Mouse (Mus musculus) liver, embryonic 16.5 days (tissue): Measurements from ENCODE around the gene Slmap. TPM values are rescaled to one million over a fixed set of nuclear protein-coding genes. Genes with fewer than 3 reads are reported as not detected.
"Not testable (repeated sequence)": the region's sequence is repeated elsewhere in the genome, so short reads cannot be mapped to it uniquely, and the experiment has no call there.

Source experiments
- ATAC-seq: fragments of 200-750 bp; cut with Nextera tagmentation; 2 replicates; pipeline ENCODE4 v1.8.0; 2017; ENCODE audit warnings: low read depth, mild to moderate bottlenecking, moderate number of reproducible peaks, moderate library complexity
- H3K27ac ChIP-seq: fragments of 300-500 bp; sonication (generic); 2 replicates; pipeline ENCODE4 v1.5.1; 2014; ENCODE audit warnings: mild to moderate bottlenecking, low read length
- H3K27me3 ChIP-seq: fragments of 300-500 bp; sonication (generic); 2 replicates; pipeline ENCODE4 v1.6.1; 2014; ENCODE audit warnings: low read depth, low read length, mixed read lengths; ENCODE audit not compliant: control insufficient read depth, insufficient read depth
- H3K36me3 ChIP-seq: fragments of 300-500 bp; sonication (generic); 2 replicates; pipeline ENCODE4 v1.6.1; 2014; ENCODE audit warnings: mild to moderate bottlenecking; ENCODE audit not compliant: control insufficient read depth, insufficient read depth
- H3K4me1 ChIP-seq: fragments of 300-500 bp; sonication (generic); 2 replicates; pipeline ENCODE4 v1.6.1; 2014; ENCODE audit warnings: low read depth, low read length, mixed read lengths; ENCODE audit not compliant: control insufficient read depth
- H3K4me2 ChIP-seq: fragments of 300-500 bp; sonication (generic); 2 replicates; pipeline ENCODE4 v1.6.1; 2014; ENCODE audit warnings: low read depth, low read length, mixed read lengths
- H3K4me3 ChIP-seq: fragments of 300-500 bp; sonication (generic); 2 replicates; pipeline ENCODE4 v1.5.1; 2014; ENCODE audit warnings: low read depth, mild to moderate bottlenecking, low read length
- H3K9ac ChIP-seq: fragments of 300-500 bp; sonication (generic); 2 replicates; pipeline ENCODE4 v1.6.1; 2014; ENCODE audit warnings: low read depth, low read length
- H3K9me3 ChIP-seq: fragments of 300-500 bp; sonication (generic); replicated peaks from 2 replicates; pipeline ENCODE4 v1.6.1; 2016; ENCODE audit warnings: low read length; ENCODE audit not compliant: control insufficient read depth
- WGBS: fragments of 180-500 bp; shearing (Covaris S2); extraction: QIAGEN DNeasy Blood & Tissue Kit; methylation state at CpG from one replicate; pipeline ENCODE4 v1.1.7; 2014; ENCODE audit not compliant: insufficient replicate concordance; 5-methylcytosine and 5-hydroxymethylcytosine counted together
- polyA plus RNA-seq: library from polyadenylated mRNA; unstranded; fragments of >200 nt; fragmentation: Nextera tagmentation; extraction: Ambion mirVana; gene quantifications from 2 replicates; pipeline ENCODE4 v1.2.1, GENCODE M21; 2015

Gene Slmap
- polyA plus RNA-seq, 1 experiment from 2014 or later = 7.5 TPM

DNA sequence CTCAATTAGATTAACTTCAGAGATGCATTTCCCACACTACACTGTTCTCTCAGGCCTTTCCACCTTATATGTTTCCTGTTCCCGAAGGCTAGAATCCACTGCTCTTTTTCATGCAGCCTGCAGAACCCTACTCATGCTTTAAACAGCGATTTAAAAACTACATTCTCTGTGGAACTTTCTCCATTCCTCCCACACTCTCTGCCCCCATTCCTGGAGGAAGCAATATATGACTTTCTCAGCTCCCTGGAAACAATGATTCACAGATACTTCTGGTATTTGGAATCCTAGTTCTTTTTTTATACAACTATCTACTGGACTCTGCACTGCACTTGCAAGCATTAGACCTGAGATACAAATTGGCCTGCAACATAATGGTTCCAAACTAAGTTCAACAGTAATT is 11.6 kb downstream of the Slmap start:
- Histone ChIP-seq H3K4me1 (peaks cover 9% of the 10 kb centered on the region), H3K27ac (no peak overlapping the region), H3K27me3 (no peaks in the 10 kb centered on the region), H3K9me3 (no peaks in the 10 kb centered on the region), H3K4me3 (no peak overlapping the region), H3K36me3 (0 out of 2 replicates have a peak, but pooled peaks cover 3% of the 10 kb centered on the region), H3K9ac (no peak overlapping the region), H3K4me2 (no peak overlapping the region)
- 77% methylated on average over 2 of the region's 2 CpGs for WGBS
- no peak for ATAC-seq

DNA sequence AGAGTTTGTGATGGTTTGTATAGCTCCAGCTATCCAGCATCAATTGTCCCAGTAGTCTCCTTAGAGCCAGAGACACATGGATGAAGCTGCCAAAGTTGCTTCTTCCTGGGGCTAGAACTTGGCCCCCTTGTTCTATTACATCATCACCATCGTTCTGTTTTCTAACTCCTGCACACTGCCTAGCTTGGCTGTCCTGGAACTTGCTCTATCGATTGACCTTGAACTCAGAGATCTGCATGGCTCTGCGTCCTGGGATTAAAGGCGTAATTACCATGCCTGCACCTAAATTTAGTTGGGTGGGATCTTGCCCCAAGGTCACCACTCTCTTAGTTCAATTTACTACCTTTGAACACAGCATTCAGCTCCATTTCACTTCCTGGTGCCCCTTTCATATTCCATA is 14.9 kb downstream of the Slmap start:
- Histone ChIP-seq H3K4me3 (no peak overlapping the region), H3K4me2 (no peak overlapping the region), H3K9ac (no peak overlapping the region), H3K27me3 (no peaks in the 10 kb centered on the region), H3K9me3 (no peaks in the 10 kb centered on the region), H3K4me1 (peaks cover 3% of the 10 kb centered on the region), H3K27ac (no peak overlapping the region), H3K36me3 (0 out of 2 replicates have a peak, but pooled peaks cover 3% of the 10 kb centered on the region)
- 76% methylated on average over 4 of the region's 4 CpGs for WGBS
- no peak for ATAC-seq

DNA sequence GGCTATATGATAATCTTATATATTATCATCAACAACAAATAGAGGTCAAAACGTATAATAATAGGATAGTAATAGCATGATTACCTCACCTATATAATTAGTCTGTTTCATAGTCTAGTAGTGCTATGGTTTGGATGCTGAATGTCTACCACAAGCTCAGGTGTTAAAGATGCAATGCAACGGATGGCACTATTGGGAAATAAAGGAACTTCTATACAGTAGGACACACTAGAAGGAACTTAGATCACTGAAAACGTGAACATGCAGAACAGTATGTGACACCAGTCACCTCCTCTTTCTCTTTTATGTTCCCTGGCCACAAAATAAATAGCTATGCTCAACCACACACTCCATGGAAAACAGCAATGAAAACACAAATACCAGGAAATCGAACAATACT is 16.9 kb downstream of the Slmap start:
- Histone ChIP-seq H3K27ac (no peak overlapping the region), H3K4me1 (peaks cover 3% of the 10 kb centered on the region), H3K36me3 (no peaks in the 10 kb centered on the region), H3K4me3 (no peak overlapping the region), H3K9me3 (no peaks in the 10 kb centered on the region), H3K4me2 (no peak overlapping the region), H3K9ac (no peak overlapping the region), H3K27me3 (no peaks in the 10 kb centered on the region)
- ATAC-seq = no peak
- WGBS = 65% methylated on average over 4 of the region's 4 CpGs

DNA sequence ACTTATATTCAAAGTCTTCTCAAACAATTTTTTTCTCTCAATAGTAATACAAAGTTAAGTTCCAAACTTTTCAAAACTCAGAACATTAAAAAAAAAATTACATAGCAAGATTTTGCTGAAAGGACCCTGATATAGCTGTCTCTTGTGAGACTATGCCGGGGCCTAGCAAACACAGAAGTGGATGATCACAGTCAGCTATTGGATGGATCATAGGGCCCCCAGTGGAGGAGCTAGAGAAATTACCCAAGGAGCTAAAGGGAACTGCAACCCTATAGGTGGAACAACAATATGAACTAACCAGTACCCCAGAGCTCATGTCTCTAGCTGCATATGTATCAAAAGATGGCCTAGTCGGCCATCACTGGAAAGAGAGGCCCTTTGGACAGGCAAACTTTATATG is 18.5 kb downstream of the Slmap start:
- not testable (repeated sequence) for H3K27me3 ChIP-seq, H3K27ac ChIP-seq, H3K36me3 ChIP-seq, H3K4me1 ChIP-seq, H3K9me3 ChIP-seq, H3K4me3 ChIP-seq, ATAC-seq, H3K9ac ChIP-seq
- H3K4me2 ChIP-seq = peak overlapping the region; percentile 26; the same call in 1 of the 2 replicates
- WGBS = 21% methylated on average over 2 of the region's 2 CpGs

DNA sequence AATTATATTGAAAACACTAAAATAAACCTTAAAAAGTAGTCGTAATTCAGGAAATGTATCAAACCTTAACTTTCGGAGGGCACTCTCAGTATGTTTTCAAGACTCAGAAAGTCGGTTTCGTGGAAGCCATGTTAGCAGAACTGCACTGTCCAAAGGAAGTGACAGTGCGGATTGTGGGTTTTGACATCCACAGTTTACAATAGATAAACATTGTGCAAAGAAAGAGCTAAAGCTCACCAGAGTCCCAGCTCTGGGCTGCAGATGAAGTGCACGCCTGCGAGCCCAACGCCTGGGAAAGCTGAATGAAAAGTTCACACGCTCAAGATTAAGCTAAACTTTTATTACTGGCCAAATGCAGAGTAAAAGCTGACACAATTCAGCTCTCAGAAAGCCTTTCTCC is 18.9 kb downstream of the Slmap start:
- peaks cover 3% of the 10 kb centered on the region for H3K4me1 ChIP-seq
- WGBS = 7% methylated on average over 9 of the region's 9 CpGs
- no peak overlapping the region; the same call in 1 of the 2 replicates for H3K4me3 ChIP-seq
- 0 out of 2 replicates have a peak overlapping the region, but pooled peaks have one; percentile 40 for H3K27ac ChIP-seq
- no peaks in the 10 kb centered on the region for H3K27me3 ChIP-seq
- H3K9ac ChIP-seq = no peak overlapping the region
- H3K36me3 ChIP-seq = no peaks in the 10 kb centered on the region
- ATAC-seq = peak; percentile 88
- no peaks in the 10 kb centered on the region for H3K9me3 ChIP-seq
- peak overlapping the region; percentile 26 for H3K4me2 ChIP-seq

DNA sequence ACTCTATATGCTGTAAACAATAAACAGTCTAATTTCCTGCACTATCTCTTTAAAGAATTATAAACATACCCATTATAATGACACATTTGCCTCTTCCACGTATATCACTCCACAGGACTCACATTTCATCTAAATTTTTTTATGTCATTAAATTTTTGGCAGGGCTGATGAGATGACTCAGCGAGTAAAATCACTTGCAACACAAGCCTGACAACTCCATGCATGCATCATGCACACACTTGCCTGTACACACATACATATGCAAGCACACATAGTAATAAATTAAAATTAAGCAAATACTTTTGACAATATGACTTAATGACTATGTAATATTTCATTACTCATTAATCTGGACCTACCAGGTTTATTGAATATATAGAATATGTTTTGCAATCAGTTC is 24.2 kb downstream of the Slmap start:
- Histone ChIP-seq H3K4me3 (no peak overlapping the region), H3K27ac (no peak overlapping the region), H3K9me3 (no peaks in the 10 kb centered on the region), H3K27me3 (no peaks in the 10 kb centered on the region), H3K4me1 (no peaks in the 10 kb centered on the region), H3K4me2 (no peak overlapping the region), H3K36me3 (no peaks in the 10 kb centered on the region), H3K9ac (no peak overlapping the region)
- WGBS = 73% methylated on average over 2 of the region's 2 CpGs
- ATAC-seq = no peak

DNA sequence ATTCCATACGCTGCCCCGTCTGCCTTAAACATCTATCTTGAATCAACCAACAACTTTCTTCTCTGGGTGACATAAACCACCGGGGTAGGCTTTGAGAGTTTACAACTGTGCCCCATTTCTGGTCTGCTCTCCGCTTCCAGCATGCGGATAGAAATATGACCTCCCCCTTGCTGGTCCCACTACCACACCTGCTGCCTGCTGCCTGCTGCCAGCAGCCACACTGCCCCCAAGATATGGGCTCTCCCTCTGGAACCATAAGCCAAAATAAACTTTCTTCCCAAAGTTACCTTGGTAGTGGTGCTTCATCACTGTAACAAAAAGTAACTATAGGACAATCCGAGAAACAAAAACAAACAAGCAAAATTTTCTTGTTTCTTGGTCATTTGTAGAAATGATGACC is 26.6 kb downstream of the Slmap start:
- Histone ChIP-seq H3K4me1 (no peaks in the 10 kb centered on the region), H3K27ac (no peak overlapping the region), H3K27me3 (no peaks in the 10 kb centered on the region), H3K36me3 (no peaks in the 10 kb centered on the region), H3K9me3 (no peaks in the 10 kb centered on the region), H3K4me3 (no peak overlapping the region), H3K4me2 (no peak overlapping the region), H3K9ac (no peak overlapping the region)
- WGBS = 86% methylated on average over 6 of the region's 6 CpGs
- no peak for ATAC-seq

DNA sequence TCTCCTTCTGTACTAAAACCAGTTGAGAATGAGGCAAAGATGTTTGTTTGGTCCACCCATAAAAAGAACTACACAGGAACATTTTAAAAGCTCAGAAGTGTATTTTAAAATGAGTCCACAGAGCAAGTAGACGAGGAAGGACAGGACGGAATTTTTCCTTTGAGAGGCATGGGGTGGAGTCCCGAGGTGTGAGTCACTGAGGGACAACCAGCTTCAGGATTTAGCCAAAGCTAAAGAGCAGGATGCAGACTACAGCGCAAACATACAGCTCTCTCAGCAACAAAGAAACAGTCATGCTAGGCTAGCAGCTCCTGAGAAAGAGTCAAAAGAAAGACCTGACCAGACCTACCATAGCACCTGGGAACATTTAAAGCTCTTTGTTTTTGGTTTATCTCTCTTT is 27.4 kb downstream of the Slmap start:
- no peaks in the 10 kb centered on the region for H3K27me3 ChIP-seq
- H3K9ac ChIP-seq = no peak overlapping the region
- ATAC-seq = no peak
- no peaks in the 10 kb centered on the region for H3K36me3 ChIP-seq
- H3K4me2 ChIP-seq = no peak overlapping the region
- H3K4me1 ChIP-seq = no peaks in the 10 kb centered on the region
- 74% methylated on average over 4 of the region's 4 CpGs for WGBS
- no peak overlapping the region for H3K27ac ChIP-seq
- no peaks in the 10 kb centered on the region for H3K9me3 ChIP-seq
- H3K4me3 ChIP-seq = no peak overlapping the region

DNA sequence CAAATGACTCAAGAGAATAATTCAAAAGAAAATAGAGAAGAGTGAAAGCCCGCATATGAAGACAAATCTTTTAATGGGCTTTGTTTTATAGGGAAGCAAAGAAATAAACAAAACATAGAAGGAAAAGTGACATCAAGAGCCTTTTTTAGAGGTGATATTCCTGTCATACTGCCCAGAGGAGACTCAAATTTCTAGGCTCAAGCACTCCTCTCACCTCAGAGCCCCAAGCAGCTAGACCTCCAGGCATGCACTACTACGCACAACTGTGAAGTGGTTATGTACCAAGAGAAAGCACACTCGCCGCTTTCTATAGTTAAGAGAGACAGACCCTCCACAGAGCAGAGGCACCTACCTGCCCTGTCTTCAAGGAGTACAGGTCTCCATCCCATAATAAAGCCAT is 30.2 kb downstream of the Slmap start:
- no peak overlapping the region for H3K9ac ChIP-seq
- no peak overlapping the region for H3K4me3 ChIP-seq
- no peak for ATAC-seq
- H3K4me1 ChIP-seq = no peaks in the 10 kb centered on the region; the same call in 1 of the 2 replicates
- H3K4me2 ChIP-seq = no peak overlapping the region
- H3K27ac ChIP-seq = no peak overlapping the region
- H3K27me3 ChIP-seq = no peaks in the 10 kb centered on the region
- no peaks in the 10 kb centered on the region for H3K36me3 ChIP-seq
- WGBS = 76% methylated on average over 4 of the region's 4 CpGs
- no peaks in the 10 kb centered on the region for H3K9me3 ChIP-seq
